Mouse (Mus musculus) small intestine, adult 2 months (tissue): ENCODE measurements around the gene Spata31d1a. TPM values are rescaled to one million over a fixed set of nuclear protein-coding genes. Genes with fewer than 3 reads are reported as not detected.
A peak's percentile ranks its signal among the peaks of the same experiment; 100 is the strongest.

ENCODE experiments used
- H3K27ac ChIP-seq: fragments of 200-500 bp; 2 replicates; pipeline ENCODE4 v1.5.1; 2012; ENCODE audit warnings: low read depth, low read length, control low read depth, inconsistent platforms; ENCODE audit not compliant: insufficient read depth
- H3K27me3 ChIP-seq: fragments of 200-500 bp; 2 replicates; pipeline ENCODE4 v1.6.1; 2012; ENCODE audit warnings: mild to moderate bottlenecking, moderate library complexity, low read length, inconsistent platforms; ENCODE audit not compliant: control insufficient read depth, insufficient read depth
- H3K36me3 ChIP-seq: fragments of 200-500 bp; 2 replicates; pipeline ENCODE4 v1.6.1; 2012; ENCODE audit warnings: mild to moderate bottlenecking, low read length, control low read depth, inconsistent platforms; ENCODE audit not compliant: control insufficient read depth, insufficient read depth
- H3K4me1 ChIP-seq: fragments of 200-500 bp; 2 replicates; pipeline ENCODE4 v1.6.1; 2012; ENCODE audit warnings: low read length, inconsistent platforms, mixed read lengths; ENCODE audit not compliant: control insufficient read depth, insufficient read depth, insufficient read length
- H3K4me3 ChIP-seq: fragments of 200-500 bp; 2 replicates; pipeline ENCODE4 v1.5.1; 2012; ENCODE audit warnings: low read depth, mild to moderate bottlenecking, control low read depth, inconsistent platforms, low read length, moderate library complexity
- CTCF ChIP-seq: fragments of 200-500 bp; IDR thresholded peaks from 2 replicates; pipeline ENCODE4 v1.5.1; 2012; ENCODE audit warnings: low read depth, mild to moderate bottlenecking, control low read depth, inconsistent platforms, low read length, moderate library complexity, mixed read lengths; ENCODE audit not compliant: insufficient replicate concordance, insufficient read length; ENCODE audit errors: extremely low read depth
- POLR2A ChIP-seq: fragments of 200-500 bp; IDR thresholded peaks from 2 replicates; pipeline ENCODE4 v1.6.1; 2012; ENCODE audit warnings: low read depth, mild to moderate bottlenecking, control low read depth, inconsistent platforms, low read length, moderate library complexity
- WGBS: fragments of 180-500 bp; shearing (Covaris S2); methylation state at CpG from one replicate; pipeline ENCODE4 v1.1.7; 2018; 5-methylcytosine and 5-hydroxymethylcytosine counted together
- polyA plus RNA-seq: library from polyadenylated mRNA; depleted of rRNA; stranded (reverse); fragments of >200 nt; gene quantifications from 2 replicates; pipeline ENCODE4 v1.2.3, GENCODE M21; 2012; rRNA removed

The Spata31d1a gene
- polyA plus RNA-seq, 1 experiment = not detected

- TF ChIP-seq POLR2A (no peak), CTCF (no peak)
- peaks cover 7% of the 10 kb centered on the region; the same call in 1 of the 2 replicates for H3K36me3 ChIP-seq
- peak overlapping the region; percentile 86 for H3K27ac ChIP-seq
- H3K4me3 ChIP-seq = no peak overlapping the region
- H3K27me3 ChIP-seq = no peaks in the 10 kb centered on the region
- peaks cover 48% of the 10 kb centered on the region for H3K4me1 ChIP-seq
- 28% methylated on average over 5 of the region's 5 CpGs for WGBS
Measured at GRCm38 (mm10) chr13:59654465-59654864, 55.7 kb downstream of the Spata31d1a start.

- TF ChIP-seq POLR2A = no peak
- no peak for TF ChIP-seq CTCF
- Histone ChIP-seq H3K36me3 (peaks cover 18% of the 10 kb centered on the region), H3K27me3 (no peaks in the 10 kb centered on the region), H3K27ac (no peak overlapping the region), H3K4me1 (peaks cover 45% of the 10 kb centered on the region), H3K4me3 (no peak overlapping the region)
- WGBS = 79% methylated on average over 3 of the region's 3 CpGs
Measured at GRCm38 (mm10) chr13:59653136-59653535, 57.0 kb downstream of the Spata31d1a start.

- Histone ChIP-seq H3K4me3 (no peak overlapping the region), H3K27me3 (no peaks in the 10 kb centered on the region), H3K4me1 (peaks cover 41% of the 10 kb centered on the region), H3K27ac (no peak overlapping the region), H3K36me3 (peaks cover 21% of the 10 kb centered on the region)
- WGBS = 81% methylated on average over 5 of the region's 5 CpGs
- TF ChIP-seq POLR2A = no peak
- no peak for TF ChIP-seq CTCF
Measured at GRCm38 (mm10) chr13:59652651-59653050, 57.5 kb downstream of the Spata31d1a start.

Other genes starting within 250 kb of the Spata31d1a start
- gene Agtpbp1, start 125.1 kb downstream of the Spata31d1a start, polyA plus RNA-seq = 1.7 and 2.9 TPM in 2 replicates
- 20.2 and 31.3 TPM in 2 replicates for gene Naa35, start 125.1 kb downstream of the Spata31d1a start, polyA plus RNA-seq
- gene Golm1, start 34.5 kb downstream of the Spata31d1a start, polyA plus RNA-seq = 25.2 and 29.1 TPM in 2 replicates
- gene 4921517D22Rik, start 16.2 kb downstream of the Spata31d1a start, polyA plus RNA-seq = not detected in 2 replicates
- gene Spata31d1b, start 2.0 kb upstream of the Spata31d1a start, polyA plus RNA-seq = not detected in 2 replicates
- not detected in 2 replicates for gene Spata31d1d, start 21.4 kb upstream of the Spata31d1a start, polyA plus RNA-seq
- gene 1700014D04Rik, start 36.4 kb upstream of the Spata31d1a start, polyA plus RNA-seq = 0.04 TPM in 1 of 2 replicates, not detected in the other
- 28.8 and 40.1 TPM in 2 replicates for gene Isca1, start 59.5 kb upstream of the Spata31d1a start, polyA plus RNA-seq
- not detected in 2 replicates for gene Gm49354, start 71.9 kb upstream of the Spata31d1a start, polyA plus RNA-seq
- gene Tut7, start 112.8 kb upstream of the Spata31d1a start, polyA plus RNA-seq = 11.7 and 33.3 TPM in 2 replicates